Mouse (Mus musculus): ENCODE measurements around the gene Tmc8. TPM values are rescaled to one million over a fixed set of nuclear protein-coding genes. Genes with fewer than 3 reads are reported as not detected.
"Not testable (repeated sequence)": the region's sequence is repeated elsewhere in the genome, so short reads cannot be mapped to it uniquely, and the experiment has no call there.

The Tmc8 gene
- polyA plus RNA-seq, 1 experiment from 2014 or later = 0.75 TPM

GRCm38 (mm10) chr11:117786294-117786693 lies 4.4 kb downstream of the Tmc8 start:
- H3K27me3 ChIP-seq = peaks cover 60% of the 10 kb centered on the region
- H3K36me3 ChIP-seq = no peaks in the 10 kb centered on the region
- peaks cover 18% of the 10 kb centered on the region for H3K4me1 ChIP-seq (replicated peaks)
- no peak overlapping the region for H3K4me2 ChIP-seq
- no peak overlapping the region for H3K27ac ChIP-seq
- WGBS = 9% methylated on average over 10 of the region's 10 CpGs
- no peaks in the 10 kb centered on the region for H3K9me3 ChIP-seq
- no peak overlapping the region for H3K9ac ChIP-seq
- no peak for ATAC-seq (ENCODE audit: low FRiP score)
- no peak overlapping the region for H3K4me3 ChIP-seq

DNA sequence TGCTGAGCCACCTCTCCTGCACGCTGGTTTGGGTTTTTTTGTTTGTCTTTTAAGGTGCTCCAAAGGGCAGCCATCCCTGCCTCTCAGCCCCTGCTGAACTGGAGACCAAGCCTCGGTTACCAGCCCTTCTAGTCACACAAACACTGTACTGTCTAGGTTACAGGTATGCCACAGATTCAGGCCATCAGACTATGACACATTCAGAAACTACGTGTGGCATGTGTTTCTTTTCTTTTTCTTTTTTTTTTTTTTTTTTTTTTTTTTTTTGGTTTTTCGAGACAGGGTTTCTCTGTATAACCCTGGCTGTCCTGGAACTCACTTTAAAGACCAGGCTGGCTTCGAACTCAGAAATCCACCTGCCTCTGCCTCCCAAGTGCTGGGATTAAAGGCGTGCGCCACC lies 6.6 kb downstream of the Tmc8 start:
- not testable (repeated sequence) for H3K9me3 ChIP-seq; H3K36me3 ChIP-seq; H3K9ac ChIP-seq; H3K4me1 ChIP-seq (replicated peaks); H3K4me2 ChIP-seq; H3K4me3 ChIP-seq; ATAC-seq (ENCODE audit: low FRiP score); H3K27ac ChIP-seq
- WGBS = 90% methylated on average over 7 of the region's 7 CpGs
- peaks cover 53% of the 10 kb centered on the region for H3K27me3 ChIP-seq

GRCm38 (mm10) chr11:117790286-117790685 lies 8.4 kb downstream of the Tmc8 start:
- WGBS = 10% methylated on average over 14 of the region's 14 CpGs
- Histone ChIP-seq H3K27ac (no peak overlapping the region), H3K27me3 (peaks cover 35% of the 10 kb centered on the region), H3K9ac (no peak overlapping the region; the same call in 1 of the 2 replicates), H3K36me3 (no peaks in the 10 kb centered on the region), H3K9me3 (no peaks in the 10 kb centered on the region), H3K4me2 (peak overlapping the region; percentile 13; the same call in 1 of the 2 replicates), H3K4me1 (replicated peaks) (peaks cover 3% of the 10 kb centered on the region; the same call in 1 of the 2 replicates), H3K4me3 (no peak overlapping the region)
- ATAC-seq (ENCODE audit: low FRiP score) = no peak

GRCm38 (mm10) chr11:117790703-117791440 lies 9.0 kb downstream of the Tmc8 start:
- Histone ChIP-seq H3K27me3 (peaks cover 32% of the 10 kb centered on the region), H3K36me3 (no peaks in the 10 kb centered on the region), H3K4me2 (peak overlapping the region; percentile 13; the same call in 1 of the 2 replicates), H3K27ac (no peak overlapping the region), H3K4me3 (no peak overlapping the region), H3K9me3 (no peaks in the 10 kb centered on the region), H3K9ac (no peak overlapping the region), H3K4me1 (replicated peaks) (peaks cover 3% of the 10 kb centered on the region; the same call in 1 of the 2 replicates)
- ATAC-seq (ENCODE audit: low FRiP score) = no peak
- WGBS = 33% methylated on average over 23 of the region's 23 CpGs

GRCm38 (mm10) chr11:117791441-117791761 lies 9.5 kb downstream of the Tmc8 start:
- H3K9ac ChIP-seq = no peak overlapping the region
- WGBS = 87% methylated on average over 9 of the region's 9 CpGs
- peaks cover 32% of the 10 kb centered on the region for H3K27me3 ChIP-seq
- no peaks in the 10 kb centered on the region for H3K36me3 ChIP-seq
- no peak overlapping the region for H3K4me3 ChIP-seq
- no peaks in the 10 kb centered on the region for H3K9me3 ChIP-seq
- H3K4me2 ChIP-seq = no peak overlapping the region
- no peak overlapping the region for H3K27ac ChIP-seq
- ATAC-seq (ENCODE audit: low FRiP score) = no peak
- H3K4me1 ChIP-seq (replicated peaks) = peaks cover 3% of the 10 kb centered on the region; the same call in 1 of the 2 replicates

GRCm38 (mm10) chr11:117792281-117792888 lies 10.5 kb downstream of the Tmc8 start:
- no peaks in the 10 kb centered on the region for H3K9me3 ChIP-seq
- no peak for ATAC-seq (ENCODE audit: low FRiP score)
- peak overlapping the region; percentile 49; the same call in 1 of the 2 replicates for H3K9ac ChIP-seq
- H3K27ac ChIP-seq = no peak overlapping the region
- 10% methylated on average over 22 of the region's 22 CpGs for WGBS
- H3K4me1 ChIP-seq (replicated peaks) = peaks cover 3% of the 10 kb centered on the region; the same call in 1 of the 2 replicates
- H3K36me3 ChIP-seq = no peaks in the 10 kb centered on the region
- peak overlapping the region; percentile 17; the same call in 1 of the 2 replicates for H3K4me2 ChIP-seq
- no peak overlapping the region for H3K4me3 ChIP-seq
- H3K27me3 ChIP-seq = peaks cover 32% of the 10 kb centered on the region

- Histone ChIP-seq H3K27me3 (peaks cover 32% of the 10 kb centered on the region), H3K9ac (no peak overlapping the region), H3K9me3 (no peaks in the 10 kb centered on the region), H3K27ac (no peak overlapping the region), H3K4me2 (no peak overlapping the region), H3K36me3 (no peaks in the 10 kb centered on the region), H3K4me3 (no peak overlapping the region), H3K4me1 (replicated peaks) (peaks cover 3% of the 10 kb centered on the region)
- WGBS = 56% methylated on average over 4 of the region's 4 CpGs
- no peak for ATAC-seq (ENCODE audit: low FRiP score)
Observed at GRCm38 (mm10) chr11:117794035-117794551, 12.2 kb downstream of the Tmc8 start.

DNA sequence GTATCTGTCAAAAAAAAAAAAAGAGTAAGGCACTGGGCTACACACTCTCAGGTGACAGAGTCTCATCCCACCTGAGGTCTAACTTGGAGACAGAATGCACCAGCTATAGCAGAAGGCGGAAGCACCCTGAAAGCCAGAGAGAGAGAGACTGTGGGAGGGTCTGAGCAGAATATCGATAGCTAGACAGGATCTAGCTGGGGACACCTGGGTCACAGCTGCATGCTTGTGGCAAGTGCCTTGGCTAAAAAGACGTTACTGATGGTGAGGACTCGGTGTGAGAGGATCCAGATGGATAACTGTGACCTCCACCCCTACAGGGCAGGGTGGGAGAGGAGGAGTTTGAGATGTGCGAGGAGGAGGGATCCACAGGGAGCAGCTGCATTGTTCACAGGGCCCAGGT lies 15.1 kb downstream of the Tmc8 start:
- H3K9ac ChIP-seq = no peak overlapping the region
- H3K36me3 ChIP-seq = no peaks in the 10 kb centered on the region
- H3K4me2 ChIP-seq = no peak overlapping the region
- 41% methylated on average over 5 of the region's 5 CpGs for WGBS
- no peaks in the 10 kb centered on the region for H3K9me3 ChIP-seq
- H3K27me3 ChIP-seq = peaks cover 10% of the 10 kb centered on the region
- H3K27ac ChIP-seq = no peak overlapping the region
- H3K4me3 ChIP-seq = no peak overlapping the region
- H3K4me1 ChIP-seq (replicated peaks) = peaks cover 3% of the 10 kb centered on the region
- ATAC-seq (ENCODE audit: low FRiP score) = no peak

- no peaks in the 10 kb centered on the region; the same call in 1 of the 2 replicates for H3K4me1 ChIP-seq (replicated peaks)
- WGBS = 71% methylated on average over 9 of the region's 9 CpGs
- H3K9ac ChIP-seq = no peak within 1 kb of the TSS
- no peak within 1 kb of the TSS for H3K4me3 ChIP-seq
- H3K27me3 ChIP-seq = peaks cover 4% of the 10 kb centered on the region; the same call in 1 of the 2 replicates
- H3K4me2 ChIP-seq = no peak within 1 kb of the TSS
- no peaks in the 10 kb centered on the region for H3K36me3 ChIP-seq
- no peak for ATAC-seq (ENCODE audit: low FRiP score)
- H3K27ac ChIP-seq = no peak within 1 kb of the TSS
- H3K9me3 ChIP-seq = no peaks in the 10 kb centered on the region
Observed at GRCm38 (mm10) chr11:117797511-117798159, 15.8 kb downstream of the Tmc8 start, which contains the start of gene 6030468B19Rik. Gene 6030468B19Rik (plus strand): TSS chr11:117797660.

DNA sequence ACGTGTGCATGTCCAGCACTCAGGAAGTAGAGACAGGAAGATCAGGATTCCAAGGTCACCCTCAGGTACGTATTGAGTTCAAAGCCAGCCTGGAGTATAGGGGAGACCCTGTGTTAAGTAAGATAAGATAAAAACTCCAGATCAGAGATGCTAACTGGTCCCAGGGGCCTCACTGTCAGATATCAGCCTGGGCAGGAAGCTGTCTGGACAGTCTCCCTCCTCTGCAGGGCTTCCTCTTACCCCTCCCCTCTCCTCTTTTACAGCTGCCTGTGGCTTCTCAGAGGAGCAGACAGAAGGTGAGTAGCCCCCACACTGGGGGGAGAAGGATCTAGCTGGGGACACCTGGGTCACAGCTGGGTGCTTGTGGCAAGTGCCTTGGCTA lies 16.3 kb downstream of the Tmc8 start:
- H3K9ac ChIP-seq = no peak overlapping the region
- H3K27me3 ChIP-seq = peaks cover 2% of the 10 kb centered on the region; the same call in 1 of the 2 replicates
- ATAC-seq (ENCODE audit: low FRiP score) = no peak
- no peak overlapping the region for H3K27ac ChIP-seq
- H3K4me3 ChIP-seq = no peak overlapping the region
- H3K4me2 ChIP-seq = no peak overlapping the region
- no peaks in the 10 kb centered on the region for H3K9me3 ChIP-seq
- WGBS = 45% methylated on average over 2 of the region's 2 CpGs
- no peaks in the 10 kb centered on the region for H3K36me3 ChIP-seq
- no peaks in the 10 kb centered on the region; the same call in 1 of the 2 replicates for H3K4me1 ChIP-seq (replicated peaks)

DNA sequence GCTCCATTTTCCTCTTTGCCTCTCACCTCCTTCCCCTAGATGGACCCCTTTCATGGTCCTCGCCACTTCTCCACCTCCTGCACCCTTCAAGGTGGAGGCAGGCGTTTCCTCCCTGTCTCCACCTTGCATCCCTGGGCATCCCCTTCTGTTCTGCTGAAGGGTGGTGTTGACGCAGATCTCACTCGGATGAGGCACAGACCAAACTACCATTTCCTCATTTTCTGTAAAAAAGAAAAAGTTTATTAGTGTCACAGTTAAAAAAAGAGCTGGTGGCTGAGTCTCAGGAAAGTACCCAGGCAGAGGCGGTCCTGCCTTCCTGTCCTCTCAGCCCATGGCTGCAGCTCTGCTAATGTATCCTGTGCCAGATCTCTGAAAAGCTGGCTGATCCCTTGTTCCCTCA lies 17.3 kb downstream of the Tmc8 start:
- H3K36me3 ChIP-seq = no peaks in the 10 kb centered on the region
- H3K9me3 ChIP-seq = no peaks in the 10 kb centered on the region
- WGBS = 66% methylated on average over 5 of the region's 5 CpGs
- H3K9ac ChIP-seq = no peak overlapping the region
- no peaks in the 10 kb centered on the region; the same call in 1 of the 2 replicates for H3K4me1 ChIP-seq (replicated peaks)
- no peak overlapping the region for H3K4me2 ChIP-seq
- H3K27me3 ChIP-seq = peaks cover 2% of the 10 kb centered on the region; the same call in 1 of the 2 replicates
- ATAC-seq (ENCODE audit: low FRiP score) = no peak
- no peak overlapping the region for H3K27ac ChIP-seq
- H3K4me3 ChIP-seq = no peak overlapping the region

DNA sequence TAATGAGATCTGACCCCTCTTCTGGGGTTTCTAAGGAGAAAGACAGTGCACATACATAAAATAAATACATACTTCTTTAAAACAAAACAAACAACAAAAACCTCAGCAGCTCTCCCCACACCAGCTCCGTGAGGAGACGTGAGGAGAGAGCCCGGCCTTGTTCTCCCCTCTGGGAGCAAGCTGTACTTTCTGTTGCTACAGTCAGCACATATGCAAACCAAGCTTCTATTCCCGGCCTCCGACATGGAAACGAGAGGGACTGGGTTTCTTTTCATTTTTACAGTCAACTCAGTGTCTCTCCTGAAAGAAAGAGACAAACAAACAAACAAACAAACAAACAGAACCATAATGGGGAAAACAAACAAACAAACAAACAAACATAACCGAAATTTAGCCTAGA lies 18.2 kb downstream of the Tmc8 start:
- Histone ChIP-seq H3K9ac (no peak overlapping the region), H3K27ac (no peak overlapping the region), H3K4me1 (replicated peaks) (no peaks in the 10 kb centered on the region; the same call in 1 of the 2 replicates), H3K4me2 (no peak overlapping the region), H3K36me3 (no peaks in the 10 kb centered on the region), H3K27me3 (peaks cover 2% of the 10 kb centered on the region; the same call in 1 of the 2 replicates), H3K9me3 (no peaks in the 10 kb centered on the region), H3K4me3 (no peak overlapping the region)
- 79% methylated on average over 7 of the region's 7 CpGs for WGBS
- no peak for ATAC-seq (ENCODE audit: low FRiP score)

All from hindbrain, embryonic 13.5 days (tissue).